Mouse (Mus musculus) liver, postnatal 0 days (tissue): ENCODE measurements at regions not wholly inside any gene's neighbourhood (a gene's known extent, or its start where the extent isn't known, plus 50 kb on each side); places are given as distances from the start of the nearest gene placed in this dataset.

ENCODE experiments used
- CTCF ChIP-seq: sonication (generic); IDR thresholded peaks from 2 replicates; pipeline ENCODE4 v1.5.1; 2016; ENCODE audit warnings: antibody characterized with exemption, low read depth
- EP300 ChIP-seq: IDR thresholded peaks from 2 replicates; pipeline ENCODE4 v1.6.1; 2016; ENCODE audit warnings: antibody characterized with exemption, low read depth, mild to moderate bottlenecking

DNA sequence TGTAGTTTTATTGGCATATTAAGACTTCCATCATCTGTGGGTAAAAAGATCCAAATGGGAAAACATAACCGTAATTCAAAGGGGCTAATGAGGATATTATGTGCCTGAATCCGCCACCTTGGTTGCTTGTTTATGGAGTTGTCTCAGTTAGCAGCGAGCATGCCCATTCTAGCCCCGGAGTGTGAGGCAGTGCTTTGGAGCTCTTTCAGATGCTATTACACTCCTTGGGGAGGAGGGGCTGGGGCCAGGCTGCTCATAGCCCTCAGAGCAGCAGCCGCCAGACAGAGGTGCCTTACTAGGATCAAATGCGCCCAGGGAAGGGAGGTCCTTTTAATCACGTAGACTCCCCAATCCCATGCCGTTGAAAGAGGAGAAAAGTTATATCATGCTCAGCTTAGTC lies 60.9 kb upstream of the Msx2 start:
- TF ChIP-seq CTCF: no peak
- TF ChIP-seq EP300: no peak
